Mouse (Mus musculus) C2C12 (cell line): ENCODE data around the gene Aspg. TPM values are rescaled to one million over a fixed set of nuclear protein-coding genes. Genes with fewer than 3 reads are reported as not detected.
A peak's percentile ranks its signal among the peaks of the same experiment; 100 is the strongest.

Source experiments
- H3K27me3 ChIP-seq: one replicate; pipeline ENCODE4 v1.6.1; 2011; ENCODE audit not compliant: control insufficient read depth, insufficient read depth, insufficient read length
- H3K36me3 ChIP-seq: one replicate; pipeline ENCODE4 v1.6.1; 2011; ENCODE audit not compliant: control insufficient read depth, insufficient read depth
- H3K4me3 ChIP-seq: one replicate; pipeline ENCODE4 v1.5.1; 2011; ENCODE audit warnings: mild to moderate bottlenecking, control low read depth; ENCODE audit not compliant: poor library complexity, insufficient read depth, severe bottlenecking
- H3K79me2 ChIP-seq: one replicate; pipeline ENCODE4 v1.6.1; 2011; ENCODE audit not compliant: control insufficient read depth, insufficient read depth
- H3K79me3 ChIP-seq: one replicate; pipeline ENCODE4 v1.6.1; 2011; ENCODE audit warnings: low read depth, control low read depth
- H3ac ChIP-seq: one replicate; pipeline ENCODE3; 2011; ENCODE audit warnings: low read depth; ENCODE audit not compliant: control insufficient read depth, insufficient read length
- CEBPB ChIP-seq: IDR thresholded peaks from one replicate; pipeline ENCODE4 v1.6.1; 2011; ENCODE audit warnings: low read depth, mild to moderate bottlenecking, control low read depth, moderate library complexity
- CTCF ChIP-seq: IDR thresholded peaks from one replicate; pipeline ENCODE4 v1.5.1; 2011; ENCODE audit not compliant: control insufficient read depth, insufficient read depth, insufficient read length
- FOSL1 ChIP-seq: IDR thresholded peaks from one replicate; pipeline ENCODE4 v1.8.0; 2011; ENCODE audit warnings: mild to moderate bottlenecking, low read length; ENCODE audit not compliant: poor library complexity, insufficient read depth, severe bottlenecking
- MAX ChIP-seq: IDR thresholded peaks from one replicate; pipeline ENCODE4 v1.6.1; 2011; ENCODE audit warnings: mild to moderate bottlenecking, control low read depth
- MYOD1 ChIP-seq: IDR thresholded peaks from one replicate; pipeline ENCODE4 v1.6.1; 2011; ENCODE audit warnings: low read depth; ENCODE audit not compliant: control insufficient read depth, insufficient read length
- MYOG ChIP-seq: IDR thresholded peaks from one replicate; pipeline ENCODE4 v1.6.1; 2011; ENCODE audit not compliant: control insufficient read depth, insufficient read length; ENCODE audit errors: extremely low read depth
- USF1 ChIP-seq: IDR thresholded peaks from one replicate; pipeline ENCODE4 v1.6.1; 2011; ENCODE audit warnings: low read depth, mild to moderate bottlenecking, control low read depth, moderate library complexity
- polyA plus RNA-seq: library from polyadenylated mRNA; unstranded; fragments of >200 nt; fragmentation: generic; extraction: Trizol; gene quantifications from one replicate; pipeline ENCODE4 v1.2.1, GENCODE M21; 2012; ENCODE audit warnings: missing spikeins

Aspg gene
- polyA plus RNA-seq, 1 experiment, result 0.13 TPM

GRCm38 (mm10) chr12:112109701-112110100, 3.2 kb downstream of the Aspg start:
- TF ChIP-seq FOSL1 (no peak), CTCF (no peak), MAX (no peak), MYOD1 (no peak), CEBPB (no peak), USF1 (no peak), MYOG (no peak)
- H3K36me3 ChIP-seq, result no peaks in the 10 kb centered on the region
- no peaks in the 10 kb centered on the region for H3K79me2 ChIP-seq
- no peak overlapping the region for H3ac ChIP-seq
- peaks cover 65% of the 10 kb centered on the region for H3K27me3 ChIP-seq
- H3K79me3 ChIP-seq, result no peaks in the 10 kb centered on the region
- no peak overlapping the region for H3K4me3 ChIP-seq

GRCm38 (mm10) chr12:112111323-112111722, 4.8 kb downstream of the Aspg start:
- Histone ChIP-seq H3K79me2 (no peaks in the 10 kb centered on the region), H3K27me3 (peaks cover 69% of the 10 kb centered on the region), H3K4me3 (no peak overlapping the region), H3K79me3 (no peaks in the 10 kb centered on the region), H3ac (no peak overlapping the region), H3K36me3 (no peaks in the 10 kb centered on the region)
- TF ChIP-seq MYOD1, result no peak
- no peak for TF ChIP-seq FOSL1
- TF ChIP-seq MAX, result no peak
- TF ChIP-seq CTCF, result no peak
- no peak for TF ChIP-seq CEBPB
- no peak for TF ChIP-seq USF1
- no peak for TF ChIP-seq MYOG

GRCm38 (mm10) chr12:112112235-112112634, 5.8 kb downstream of the Aspg start:
- Histone ChIP-seq H3K27me3 (peaks cover 69% of the 10 kb centered on the region), H3K79me2 (no peaks in the 10 kb centered on the region), H3K4me3 (no peak overlapping the region), H3ac (no peak overlapping the region), H3K79me3 (no peaks in the 10 kb centered on the region), H3K36me3 (no peaks in the 10 kb centered on the region)
- TF ChIP-seq MAX (no peak), FOSL1 (no peak), CEBPB (no peak), USF1 (no peak), MYOD1 (no peak), MYOG (no peak), CTCF (no peak)

GRCm38 (mm10) chr12:112112686-112113396, 6.4 kb downstream of the Aspg start:
- H3K36me3 ChIP-seq, result no peaks in the 10 kb centered on the region
- H3K79me2 ChIP-seq, result no peaks in the 10 kb centered on the region
- peaks cover 69% of the 10 kb centered on the region for H3K27me3 ChIP-seq
- no peaks in the 10 kb centered on the region for H3K79me3 ChIP-seq
- H3K4me3 ChIP-seq, result no peak overlapping the region
- no peak overlapping the region for H3ac ChIP-seq
- TF ChIP-seq MYOG, result no peak
- no peak for TF ChIP-seq FOSL1
- no peak for TF ChIP-seq CEBPB
- TF ChIP-seq MYOD1, result no peak
- TF ChIP-seq USF1, result no peak
- TF ChIP-seq CTCF, result no peak
- TF ChIP-seq MAX, result no peak

- Histone ChIP-seq H3K36me3 (no peaks in the 10 kb centered on the region), H3K79me2 (no peaks in the 10 kb centered on the region), H3K79me3 (no peaks in the 10 kb centered on the region), H3K27me3 (peaks cover 72% of the 10 kb centered on the region), H3K4me3 (no peak overlapping the region), H3ac (no peak overlapping the region)
- TF ChIP-seq USF1, result no peak
- peak; percentile 65 for TF ChIP-seq CTCF
Observed at GRCm38 (mm10) chr12:112113710-112114109, 7.2 kb downstream of the Aspg start.

- no peak overlapping the region for H3ac ChIP-seq
- H3K79me3 ChIP-seq, result no peaks in the 10 kb centered on the region
- no peaks in the 10 kb centered on the region for H3K79me2 ChIP-seq
- H3K27me3 ChIP-seq, result peaks cover 69% of the 10 kb centered on the region
- TF ChIP-seq CEBPB, result no peak
- no peaks in the 10 kb centered on the region for H3K36me3 ChIP-seq
- no peak overlapping the region for H3K4me3 ChIP-seq
Observed at GRCm38 (mm10) chr12:112117006-112117405, 10.5 kb downstream of the Aspg start.
